ENCODE assay signal across 17 mouse cellular contexts in genomic region chr2:178850769-178851168, GRCm38 (mm10).
A peak's percentile ranks its signal among the peaks of the same experiment; 100 is the strongest.
DNase-seq lines count a peak whose midpoint lies in the region; ATAC-seq and TF ChIP-seq lines count a peak whose summit lies in the region.
"Had no signal": no experiment of that assay in that cellular context is flagged by ENCODE, and none has a peak within 500 bp of the region (broad histone marks: within the 10 kb centered on the region; RNA-seq: fewer than 3 reads in every experiment).

No protein-coding gene starts in this region.

- H3K4me2 ChIP-seq in hindbrain, embryonic 13.5 days, result no peak overlapping the region
- H3K4me2 ChIP-seq in midbrain, embryonic 12.5 days (replicated peaks), result no peak overlapping the region
- H3K4me2 ChIP-seq: heart, embryonic 13.5 days; stomach, embryonic 15.5 days had no signal

- H3K36me3 ChIP-seq in testis, adult 2 months (ENCODE audit: control insufficient read depth, insufficient read depth, low read length), result no peaks in the 10 kb centered on the region
- no peaks in the 10 kb centered on the region for H3K36me3 ChIP-seq in hindbrain, embryonic 13.5 days
- no peaks in the 10 kb centered on the region for H3K36me3 ChIP-seq in midbrain, embryonic 12.5 days
- H3K36me3 ChIP-seq: G1E; heart, embryonic 13.5 days; stomach, embryonic 15.5 days had no signal

- peak; percentile 38 for ATAC-seq in hindbrain, embryonic 13.5 days (ENCODE audit: low FRiP score)
- peak; percentile 84 for ATAC-seq in midbrain, embryonic 12.5 days (ENCODE audit: low FRiP score, low read depth)

- no peak for TF ChIP-seq POLR2A in testis, adult 2 months (IDR thresholded peaks at IDR 0.05; ENCODE audit: control insufficient read depth, low read depth, low read length)

- no peaks in the 10 kb centered on the region for H3K9me3 ChIP-seq in hindbrain, embryonic 13.5 days
- no peaks in the 10 kb centered on the region for H3K9me3 ChIP-seq in midbrain, embryonic 12.5 days
- H3K9me3 ChIP-seq: heart, embryonic 13.5 days; stomach, embryonic 15.5 days had no signal

- H3K27me3 ChIP-seq in testis, adult 2 months (ENCODE audit: control insufficient read depth, insufficient read depth, low read length), result no peaks in the 10 kb centered on the region
- no peaks in the 10 kb centered on the region for H3K27me3 ChIP-seq in hindbrain, embryonic 13.5 days
- no peaks in the 10 kb centered on the region for H3K27me3 ChIP-seq in midbrain, embryonic 12.5 days
- H3K27me3 ChIP-seq: heart, embryonic 13.5 days; stomach, embryonic 15.5 days had no signal

- no peaks in the 10 kb centered on the region for H3K4me1 ChIP-seq in testis, adult 2 months (ENCODE audit: control insufficient read depth, insufficient read depth, low read length)
- H3K4me1 ChIP-seq in hindbrain, embryonic 13.5 days (replicated peaks), result peaks cover 38% of the 10 kb centered on the region
- peaks cover 26% of the 10 kb centered on the region for H3K4me1 ChIP-seq in midbrain, embryonic 12.5 days
- H3K4me1 ChIP-seq: stomach, embryonic 15.5 days had no signal

- H3K9ac ChIP-seq in hindbrain, embryonic 13.5 days, result no peak overlapping the region
- H3K9ac ChIP-seq in midbrain, embryonic 12.5 days (replicated peaks), result no peak overlapping the region
- H3K9ac ChIP-seq: heart, embryonic 13.5 days; stomach, embryonic 15.5 days had no signal

- WGBS in hindbrain, embryonic 13.5 days, result 42% methylated on average over 11 of the region's 11 CpGs
- 47% methylated on average over 11 of the region's 11 CpGs for WGBS in midbrain, embryonic 12.5 days

- peak overlapping the region; percentile 30 for H3K4me3 ChIP-seq in testis, adult 2 months (ENCODE audit: control insufficient read depth, low read depth, low read length)
- no peak overlapping the region for H3K4me3 ChIP-seq in hindbrain, embryonic 13.5 days
- no peak overlapping the region for H3K4me3 ChIP-seq in midbrain, embryonic 12.5 days
- H3K4me3 ChIP-seq: heart, embryonic 13.5 days; stomach, embryonic 15.5 days had no signal

- TF ChIP-seq CTCF in testis, adult 2 months (IDR thresholded peaks at IDR 0.05; ENCODE audit: control insufficient read depth, insufficient read depth, insufficient replicate concordance, low read depth, low read length), result no peak

- DNase-seq in testis, postnatal 14 days (ENCODE audit: low spot score), result no peak
- no peak for DNase-seq in thymus, postnatal 10 days (ENCODE audit: low spot score in 2 of 2)
- DNase-seq in B cell, adult 2 months, result no peak
- DNase-seq in right cerebral cortex, postnatal 4 days, result no peak
- no peak for DNase-seq in gastrocnemius, postnatal 10 days
- DNase-seq: adrenal gland, postnatal 14 days; cerebellum, adult 18-20 months; heart, adult 18-20 months; kidney, adult 8-10 months; left cerebral cortex, postnatal 4 days; right cerebral cortex, postnatal 25 days had no signal

- no peak overlapping the region for H3K27ac ChIP-seq in testis, adult 2 months (ENCODE audit: control insufficient read depth, insufficient read depth, low read depth, low read length)
- H3K27ac ChIP-seq in hindbrain, embryonic 13.5 days, result peak overlapping the region; percentile 58; the same call in 1 of the 2 replicates
- H3K27ac ChIP-seq in midbrain, embryonic 12.5 days (replicated peaks), result peak overlapping the region; percentile 64
- H3K27ac ChIP-seq: heart, embryonic 13.5 days; stomach, embryonic 15.5 days had no signal
